Mouse (Mus musculus) activated CD4-positive, CD25-positive, alpha-beta regulatory T cell, adult 4 months (primary cell): ENCODE results near the gene Ccdc24. TPM values are rescaled to one million over a fixed set of nuclear protein-coding genes. Genes with fewer than 3 reads are reported as not detected.

Experiments used
- ATAC-seq: one replicate; pipeline ENCODE4 v1.8.0; 2017
- polyA plus RNA-seq, 2 experiments: library from polyadenylated mRNA; unstranded; fragments of 100-300 nt; shearing (Covaris generic); gene quantifications; one replicate each; pipeline ENCODE4 v1.2.1; 2017

The Ccdc24 gene
- polyA plus RNA-seq, 2 experiments from 2014 or later, result not detected

DNA sequence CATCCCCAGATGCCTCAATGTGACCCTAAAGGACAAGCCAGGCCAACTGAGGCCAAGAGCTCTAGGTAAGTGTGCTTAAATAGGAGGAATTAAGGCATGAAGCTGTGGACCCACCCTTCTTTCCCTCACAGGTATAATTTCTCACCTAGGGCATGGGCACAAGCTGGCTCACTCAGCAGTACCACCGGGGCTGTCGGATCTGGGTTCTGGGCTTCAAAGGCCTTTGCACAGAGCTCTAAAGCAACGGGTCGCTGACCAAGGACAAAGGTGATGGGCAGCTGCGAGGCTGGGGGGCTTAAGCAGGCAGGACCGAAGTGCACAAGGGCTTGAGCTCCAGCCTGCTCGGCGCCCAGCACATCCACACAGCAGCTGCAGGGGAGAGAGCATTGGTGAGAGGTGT, 18.4 kb upstream of the Ccdc24 start:
- ATAC-seq, result no peak

DNA sequence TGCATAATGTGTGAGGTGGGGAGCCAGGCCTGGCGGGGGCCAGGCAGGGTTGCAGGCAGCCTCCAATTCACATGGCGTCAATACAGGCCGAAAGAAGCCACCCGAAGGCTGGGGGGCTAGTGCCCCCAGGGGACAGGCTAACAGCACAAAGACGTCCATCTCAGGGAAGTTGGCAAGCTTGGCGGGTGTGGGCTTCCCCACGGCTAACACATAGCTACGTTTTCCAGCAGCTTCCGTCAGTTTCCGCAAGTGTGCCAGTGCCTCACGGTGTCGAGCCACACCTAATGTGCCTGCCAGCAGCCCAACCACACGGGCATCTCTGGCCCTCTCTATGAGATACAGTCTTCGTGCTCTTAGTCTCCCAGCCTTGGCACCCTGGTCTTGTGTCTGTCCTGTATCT, 17.7 kb upstream of the Ccdc24 start:
- ATAC-seq, result no peak

DNA sequence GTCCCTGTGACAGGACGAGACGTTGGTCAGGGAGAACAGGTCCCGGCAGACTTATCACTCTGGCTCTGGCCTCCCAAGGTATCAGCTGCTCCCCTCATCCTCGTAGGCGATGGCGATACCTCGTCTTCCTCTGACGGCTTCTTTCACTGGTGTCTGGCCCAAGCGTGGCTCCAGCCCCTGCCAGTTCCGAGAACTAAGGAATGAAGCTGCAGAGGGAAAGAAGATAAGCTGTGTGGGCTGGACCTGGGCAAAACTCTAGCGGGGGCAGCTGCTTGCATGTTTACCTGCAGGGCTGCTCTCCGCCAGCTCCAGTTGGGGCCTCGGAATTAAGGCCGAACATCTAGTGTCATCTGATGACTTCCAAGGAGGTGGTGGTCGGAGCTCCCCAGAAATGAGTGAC, 17.1 kb upstream of the Ccdc24 start:
- no peak for ATAC-seq

DNA sequence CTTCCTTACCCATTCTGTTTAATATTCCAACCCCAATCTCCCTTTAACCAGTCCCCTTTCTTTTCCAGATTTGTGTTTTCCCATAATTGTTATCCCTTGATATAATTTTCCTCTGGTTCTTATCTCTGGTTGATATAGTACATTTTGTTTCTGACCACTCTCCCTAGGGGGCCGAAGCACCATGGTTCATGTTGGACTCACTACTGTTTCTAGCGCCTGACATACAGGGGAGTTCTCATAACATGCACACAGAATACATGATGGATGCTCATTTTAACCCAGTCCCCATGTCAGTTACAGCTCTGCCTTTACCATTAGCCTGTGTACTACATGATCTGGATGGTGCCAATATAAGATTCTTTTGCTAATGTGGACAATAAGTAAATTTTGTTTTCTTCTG, 15.6 kb upstream of the Ccdc24 start:
- no peak for ATAC-seq

DNA sequence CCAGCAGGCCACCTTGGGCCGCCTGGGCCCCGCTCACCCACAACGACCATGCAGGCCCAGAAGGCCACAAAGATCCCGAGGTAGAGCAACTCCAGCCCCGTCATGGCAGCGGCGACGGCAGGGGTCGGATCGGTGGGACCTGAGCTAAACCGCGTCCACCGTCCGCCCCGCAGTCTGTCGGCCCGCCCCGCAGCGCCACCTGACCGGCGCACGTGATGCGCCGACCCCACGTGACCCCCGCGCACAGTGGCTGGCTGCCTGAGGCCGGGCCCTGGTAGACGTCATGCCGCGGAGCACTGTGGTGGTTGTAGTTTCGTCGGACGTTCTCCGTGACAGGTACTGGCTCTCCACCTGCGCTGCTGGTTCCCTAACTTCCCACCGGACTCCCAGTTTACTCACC, 14.8 kb upstream of the Ccdc24 start, which contains the start of gene Atp6v0b:
TSS of gene Atp6v0b (minus strand) at position 201 of the 400 bp plus-strand sequence.
- ATAC-seq, result peak; percentile 88

DNA sequence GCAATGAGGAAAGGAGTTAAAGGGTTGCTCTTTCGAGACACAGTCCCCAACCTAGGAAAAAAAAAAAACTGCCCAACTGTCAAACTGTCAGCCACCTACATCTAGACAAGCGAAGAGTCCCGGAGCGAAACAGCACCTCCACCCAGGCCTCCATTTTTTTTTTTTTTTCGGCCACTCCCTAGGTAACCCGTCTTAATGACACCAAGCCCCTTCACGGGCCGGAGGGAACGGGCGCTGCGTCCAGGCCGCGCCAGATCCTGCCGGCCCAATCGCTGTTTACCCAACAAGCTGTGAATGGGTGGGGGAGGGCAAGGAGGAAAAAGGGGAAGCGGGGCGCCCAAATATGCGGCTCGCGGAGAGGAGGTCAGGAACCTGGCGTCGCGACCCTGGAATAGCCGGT, 14.3 kb upstream of the Ccdc24 start:
- ATAC-seq, result no peak

DNA sequence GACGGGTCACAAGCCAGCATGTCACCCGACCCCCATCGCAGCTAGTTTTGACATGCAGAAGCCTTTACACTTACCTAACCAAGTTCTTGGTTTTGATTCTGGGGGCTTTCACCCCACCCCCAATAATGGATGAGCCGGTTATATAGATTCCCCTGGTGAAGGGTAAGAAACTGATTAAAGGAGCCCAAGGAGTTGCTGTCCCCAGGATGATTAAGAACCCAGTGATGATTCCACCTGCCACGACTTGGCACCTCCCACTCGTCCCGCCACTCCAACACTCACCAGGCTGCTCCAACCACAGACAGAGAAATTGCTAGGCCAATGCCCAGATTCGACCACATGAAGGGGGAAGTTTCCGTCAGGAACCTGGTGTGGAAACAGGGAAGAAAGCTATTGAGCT, 13.6 kb upstream of the Ccdc24 start:
- no peak for ATAC-seq

DNA sequence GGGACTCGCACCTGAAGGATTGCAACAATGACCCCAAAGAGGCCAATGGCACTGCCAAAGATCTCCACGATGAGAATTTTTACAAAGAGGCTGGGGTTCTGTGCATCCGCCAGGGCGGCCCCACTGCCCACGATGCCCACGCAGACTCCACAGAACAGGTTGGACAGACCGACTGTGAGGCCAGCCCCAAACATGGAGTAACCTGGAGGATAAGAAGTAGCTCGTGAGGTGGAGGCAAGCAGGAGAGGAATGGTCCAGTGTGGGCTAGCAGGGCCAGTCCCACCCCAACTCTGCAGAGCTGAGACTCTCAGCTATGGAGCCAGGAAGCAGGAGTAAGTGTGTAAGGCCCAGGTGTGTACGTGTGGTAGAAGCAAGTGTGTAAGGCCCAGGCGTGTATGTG, 12.7 kb upstream of the Ccdc24 start:
- no peak for ATAC-seq

DNA sequence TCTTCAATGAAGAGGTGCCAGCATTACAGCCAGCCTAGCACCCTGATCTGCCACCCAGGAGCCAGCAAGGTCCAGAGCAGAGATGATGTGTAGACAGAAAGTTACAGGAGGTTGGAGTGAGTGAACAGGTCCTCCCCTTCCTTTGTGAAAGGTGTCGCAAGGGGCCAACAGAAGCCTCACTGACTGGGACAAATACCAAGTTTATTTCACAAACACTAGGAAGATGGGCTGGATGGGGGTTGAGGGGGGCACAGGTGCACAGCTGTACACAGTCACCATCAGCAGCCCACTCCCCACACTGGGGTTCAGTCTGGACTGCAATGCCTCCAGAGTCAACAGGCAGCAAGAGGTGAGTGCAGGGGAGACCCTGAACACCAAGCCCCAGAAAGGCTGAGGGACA, 11.8 kb upstream of the Ccdc24 start:
- no peak for ATAC-seq

DNA sequence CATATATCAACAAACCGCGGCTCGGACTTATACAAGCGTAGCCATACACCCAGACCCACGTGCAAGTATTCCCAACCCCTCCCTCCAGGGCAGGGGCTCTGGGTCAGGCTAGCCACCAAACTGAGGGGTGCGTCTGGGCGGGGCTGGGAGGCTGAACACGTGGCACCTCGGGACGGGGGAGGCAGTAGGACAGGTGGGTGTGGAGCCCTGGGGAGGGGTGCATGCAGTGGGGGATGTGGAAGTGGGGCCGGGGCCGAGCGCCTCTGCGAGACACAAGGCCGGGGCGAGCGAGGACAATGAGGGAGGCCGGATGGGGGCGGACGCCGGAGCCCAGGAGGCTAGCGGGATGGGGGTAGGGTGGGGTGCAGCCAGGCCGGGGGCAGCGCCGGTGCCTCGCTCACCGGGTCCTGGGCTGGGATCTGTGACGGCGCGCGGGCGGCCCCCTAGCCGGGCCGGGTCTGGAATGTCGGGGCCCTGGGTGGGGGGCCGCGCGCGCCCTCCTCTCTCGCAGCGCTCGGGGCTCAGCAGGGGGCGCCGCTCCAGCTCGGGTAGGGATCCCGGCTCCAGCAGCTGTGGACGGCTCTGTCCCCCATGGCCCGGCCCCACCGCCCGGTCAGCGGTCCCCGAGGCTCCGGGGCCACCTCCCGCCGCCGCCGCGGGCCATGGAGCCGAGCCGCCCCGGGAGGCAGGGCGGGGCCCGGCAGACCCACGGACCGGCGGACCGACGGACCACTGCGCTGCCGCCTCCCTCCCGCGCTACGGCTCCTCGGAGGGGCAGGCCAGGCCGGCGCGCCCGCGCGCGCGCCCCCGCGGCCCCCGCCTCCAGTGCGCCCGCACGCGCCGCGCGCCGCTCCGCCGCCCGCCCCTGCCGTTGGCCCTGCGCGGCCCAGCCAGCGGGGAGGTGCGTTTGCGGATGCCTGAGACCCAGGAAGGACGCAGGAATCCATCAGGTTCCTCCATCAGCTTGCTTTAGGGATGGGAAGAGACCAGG, 10.6 kb upstream of the Ccdc24 start, which contains the start of gene B4galt2:
TSS of gene B4galt2 (minus strand) at position 787 of the 991 bp plus-strand sequence.
- no peak for ATAC-seq

DNA sequence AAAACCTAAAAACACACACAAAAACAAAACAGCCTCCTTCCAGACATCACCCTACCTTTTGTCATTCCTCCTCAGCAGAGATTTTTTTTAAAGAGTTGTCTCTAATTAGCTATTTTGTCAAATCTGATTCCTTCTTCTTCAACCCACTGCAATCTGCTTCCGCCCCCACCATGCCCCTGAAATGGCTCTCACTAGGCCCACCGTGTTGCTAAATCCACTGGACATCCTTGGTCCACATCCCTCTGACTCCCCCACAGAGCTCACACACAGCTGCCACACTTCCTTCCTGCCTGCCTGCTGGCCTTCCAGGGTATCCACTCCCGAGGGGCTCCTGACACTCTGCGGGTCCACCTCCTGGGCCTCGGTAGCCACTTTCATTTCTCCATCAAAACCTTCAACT, 6.3 kb upstream of the Ccdc24 start:
- ATAC-seq, result no peak

DNA sequence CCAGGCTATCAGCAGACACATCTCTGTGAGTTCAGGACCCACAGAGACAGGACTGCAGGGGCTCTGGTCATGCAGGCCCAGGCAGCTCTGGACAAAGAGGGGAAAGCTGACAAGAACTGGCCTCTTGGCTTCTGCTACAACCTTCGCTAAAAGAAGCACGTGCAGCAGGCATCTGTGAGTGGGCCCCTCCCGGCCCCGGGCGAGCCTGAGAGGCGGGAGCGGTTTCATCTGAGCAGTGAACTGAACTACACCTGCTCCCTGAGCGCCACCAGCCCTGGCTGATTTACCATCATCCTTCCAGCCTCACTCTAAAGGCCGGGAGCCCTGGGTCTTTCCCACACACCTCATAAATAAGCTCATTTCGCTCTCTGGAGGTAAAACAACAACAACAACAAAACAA, 5.9 kb upstream of the Ccdc24 start:
- no peak for ATAC-seq

DNA sequence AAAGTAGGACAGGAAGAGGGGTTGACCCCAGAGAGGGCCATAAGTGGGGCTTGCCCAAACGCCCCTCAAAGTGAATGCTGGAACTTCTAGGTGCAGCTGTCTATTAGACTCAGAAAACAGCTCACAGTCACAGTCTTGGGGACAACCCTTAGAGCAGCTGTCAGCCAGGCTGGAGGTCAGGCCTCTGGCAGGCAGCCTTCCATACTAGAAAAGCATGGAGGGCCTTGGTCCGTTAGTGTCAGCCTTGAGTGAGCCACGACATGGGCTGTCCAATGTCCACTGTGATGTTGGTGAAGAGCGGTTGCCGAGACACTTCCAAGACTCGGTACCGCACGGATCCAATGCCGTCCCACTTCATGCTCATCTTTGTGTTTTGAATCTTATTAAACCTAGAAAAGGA, 1.3 kb upstream of the Ccdc24 start:
- no peak for ATAC-seq

DNA sequence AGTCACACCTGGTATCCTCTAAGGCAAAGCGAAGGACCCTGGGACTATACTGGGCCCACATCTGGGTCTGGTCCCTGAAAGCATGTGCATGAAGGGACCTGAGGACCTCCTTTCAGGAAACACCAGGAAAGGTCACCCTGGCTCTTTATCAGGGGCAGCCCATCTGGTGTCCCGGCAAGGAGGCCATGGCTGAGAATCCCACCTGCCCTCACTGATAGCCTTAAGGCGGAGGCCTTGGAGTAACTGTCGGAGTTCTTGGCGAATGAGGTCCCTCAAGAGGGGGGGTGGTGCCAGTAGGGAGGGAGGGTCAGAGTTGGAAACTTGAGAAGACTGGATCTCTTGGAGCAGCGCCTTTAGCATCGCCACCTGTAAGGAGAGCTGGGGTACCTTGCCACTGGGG, 570 bp downstream of the Ccdc24 start:
- no peak for ATAC-seq

DNA sequence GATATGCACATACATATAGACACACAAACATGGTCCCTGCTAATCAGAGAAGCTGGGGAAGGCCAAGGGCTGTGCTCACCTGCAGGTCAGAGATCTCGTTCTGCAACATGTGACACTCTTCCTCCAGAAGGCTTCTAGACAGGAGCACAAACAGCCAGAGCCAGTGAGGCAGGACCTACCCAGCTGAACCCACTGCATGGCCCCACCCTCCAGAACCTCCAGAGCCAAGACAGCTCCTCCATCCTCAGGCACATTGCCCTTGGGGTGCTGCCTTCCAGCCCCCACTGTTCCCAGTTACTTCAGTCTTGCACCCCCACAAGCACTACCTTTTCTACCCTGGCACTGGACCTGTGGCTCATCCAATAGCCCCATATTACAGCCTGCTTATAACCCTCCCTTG, 1.9 kb downstream of the Ccdc24 start:
- no peak for ATAC-seq

DNA sequence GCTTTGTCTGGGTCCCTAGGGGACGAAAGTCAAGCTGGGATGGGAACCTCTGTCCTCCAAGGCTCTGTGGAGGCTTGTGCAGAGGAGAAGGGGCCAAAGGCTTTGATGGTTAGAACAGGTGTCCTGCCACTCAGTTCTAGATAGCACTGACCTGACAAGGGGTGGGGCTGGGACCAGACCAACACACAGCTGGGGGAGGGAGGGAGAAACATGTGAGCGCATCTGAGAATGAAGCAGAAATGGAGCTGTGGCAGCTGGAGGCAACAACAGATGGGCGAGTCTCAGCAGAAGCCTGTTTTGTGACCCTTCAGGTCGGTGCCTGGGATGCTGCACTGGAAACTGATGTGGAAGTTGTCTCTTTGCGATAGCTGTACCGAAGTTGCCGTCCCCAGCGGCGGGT, 3.0 kb downstream of the Ccdc24 start:
- no peak for ATAC-seq

DNA sequence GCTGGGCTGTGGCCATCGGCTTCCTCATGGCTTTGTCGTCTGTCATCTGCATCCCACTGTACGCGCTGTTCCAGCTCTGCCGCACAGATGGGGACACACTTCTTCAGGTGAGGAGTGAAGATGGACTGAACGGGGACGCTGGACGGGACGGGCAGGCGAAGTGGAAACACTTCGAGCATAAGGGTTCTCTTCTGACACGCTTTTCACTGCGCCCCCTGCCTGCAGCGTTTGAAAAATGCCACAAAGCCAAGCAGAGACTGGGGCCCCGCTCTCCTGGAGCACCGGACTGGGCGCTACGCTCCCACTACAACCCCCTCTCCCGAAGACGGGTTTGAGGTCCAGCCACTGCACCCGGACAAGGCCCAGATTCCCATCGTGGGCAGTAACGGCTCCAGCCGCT, 4.5 kb downstream of the Ccdc24 start:
- no peak for ATAC-seq

DNA sequence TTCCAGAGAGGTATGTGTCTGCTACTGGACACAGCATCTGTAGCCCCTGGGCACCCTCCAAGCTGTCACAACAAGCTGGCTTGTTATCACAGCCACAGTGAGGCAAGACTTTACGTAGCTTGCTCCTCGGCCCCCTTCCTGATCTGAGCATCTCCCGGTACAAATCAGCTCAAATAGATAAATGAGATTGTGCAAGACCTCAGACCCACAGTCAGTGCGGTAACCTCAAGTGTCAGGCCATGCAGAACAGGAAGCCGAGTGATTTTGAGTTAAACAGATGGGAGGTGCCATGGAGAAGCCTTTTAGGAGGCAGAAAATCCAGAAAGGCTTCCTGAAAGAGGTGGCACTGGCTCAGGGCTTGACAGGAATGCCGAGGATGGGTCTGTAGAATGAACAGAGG, 5.4 kb downstream of the Ccdc24 start:
- no peak for ATAC-seq

DNA sequence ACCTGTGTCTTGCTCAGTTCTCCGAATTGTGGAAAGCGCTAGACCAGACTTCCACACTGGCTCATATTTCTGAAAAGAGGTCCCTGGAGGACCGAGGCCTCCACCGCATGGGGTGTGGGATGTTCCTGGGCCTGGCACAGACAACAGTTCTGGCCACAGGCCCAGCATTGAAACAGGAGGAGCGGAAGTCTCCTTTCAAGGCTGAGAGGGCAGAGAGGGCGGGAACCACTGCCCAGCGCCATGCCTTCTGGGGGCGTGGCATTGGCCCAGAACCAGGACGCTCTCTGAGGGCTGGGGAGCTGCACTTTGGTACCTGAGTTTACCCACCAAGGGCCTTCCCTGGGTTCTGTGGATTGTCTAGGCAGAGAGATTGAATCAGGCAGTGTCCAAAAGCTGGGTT, 6.3 kb downstream of the Ccdc24 start:
- no peak for ATAC-seq

DNA sequence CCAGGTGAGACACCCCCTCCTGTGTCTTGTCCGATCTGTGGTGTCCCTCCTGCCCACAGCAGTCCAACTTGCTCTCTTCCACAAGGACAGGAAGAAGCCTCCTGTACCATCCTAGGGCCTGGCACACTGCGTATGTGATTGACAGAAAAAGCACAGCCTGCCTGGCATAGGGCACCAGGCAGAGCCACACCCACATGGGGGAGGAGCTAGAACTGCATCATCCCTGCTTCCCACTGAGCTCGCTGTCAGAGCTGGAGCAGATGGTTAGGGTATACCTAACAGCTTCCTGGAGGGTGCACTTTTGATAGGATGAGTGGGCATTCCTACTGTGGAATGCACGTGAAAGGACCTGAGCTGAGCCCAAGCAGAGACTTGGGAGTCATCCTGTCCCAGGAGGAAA, 9.5 kb downstream of the Ccdc24 start:
- no peak for ATAC-seq

DNA sequence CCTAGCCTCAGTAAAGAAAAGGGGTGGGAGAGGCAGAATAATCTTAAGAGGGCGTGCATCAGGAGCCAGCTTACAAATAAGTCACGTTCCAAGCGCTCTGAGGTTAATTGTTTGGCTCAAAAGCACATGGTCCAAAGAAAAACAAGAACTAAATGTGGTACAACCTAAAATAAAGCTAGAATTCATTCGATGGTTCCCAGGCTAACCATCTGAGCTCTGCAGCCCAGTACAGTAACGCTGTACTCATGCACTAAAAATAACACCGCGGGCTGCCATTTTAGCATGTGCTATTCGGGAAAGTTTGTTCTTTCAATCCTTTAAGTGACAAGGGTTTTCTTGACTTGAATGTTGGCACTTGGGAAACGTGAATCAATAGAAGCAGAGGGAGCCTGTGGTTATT, 11.8 kb downstream of the Ccdc24 start:
- no peak for ATAC-seq

DNA sequence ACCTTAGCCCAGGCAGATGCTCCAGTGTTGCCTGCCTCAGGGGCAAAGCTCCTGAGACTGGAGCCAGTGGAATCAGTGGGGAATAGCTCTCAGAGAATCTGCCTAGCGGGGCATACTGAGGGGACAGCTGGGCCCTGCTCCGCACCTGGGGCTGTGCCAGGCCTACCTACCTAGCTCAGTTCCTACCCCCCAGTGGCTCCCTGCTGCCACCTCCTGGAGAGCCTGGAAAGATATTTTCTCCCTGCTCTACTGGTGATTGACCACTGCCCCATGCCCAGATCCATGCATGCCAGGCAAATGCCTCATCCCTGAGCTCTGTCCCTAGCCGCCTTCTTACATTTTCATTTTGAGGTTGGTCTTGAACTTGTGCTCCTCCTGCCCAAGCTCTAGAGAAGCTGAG, 13.6 kb downstream of the Ccdc24 start:
- ATAC-seq, result no peak

DNA sequence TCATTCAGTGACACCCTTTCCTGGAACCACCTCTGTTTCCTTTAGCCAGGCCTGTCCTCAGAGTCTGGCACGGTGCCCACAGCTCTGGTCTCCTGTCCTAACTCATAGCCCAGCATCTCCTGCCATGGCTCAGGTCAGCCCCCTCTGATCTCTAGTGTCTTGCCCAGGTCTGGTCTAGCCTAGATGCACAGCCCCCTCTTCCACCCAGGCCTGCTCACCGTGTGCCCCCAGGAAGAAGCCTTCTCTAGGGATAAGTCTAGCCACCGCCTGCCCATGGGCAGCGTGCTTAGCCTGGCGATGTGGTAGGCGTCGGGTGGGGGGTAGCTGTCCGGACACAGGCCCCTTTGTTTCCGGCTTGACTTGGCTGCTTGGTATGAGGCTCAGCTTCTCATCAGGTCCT, 17.2 kb downstream of the Ccdc24 start:
- no peak for ATAC-seq

DNA sequence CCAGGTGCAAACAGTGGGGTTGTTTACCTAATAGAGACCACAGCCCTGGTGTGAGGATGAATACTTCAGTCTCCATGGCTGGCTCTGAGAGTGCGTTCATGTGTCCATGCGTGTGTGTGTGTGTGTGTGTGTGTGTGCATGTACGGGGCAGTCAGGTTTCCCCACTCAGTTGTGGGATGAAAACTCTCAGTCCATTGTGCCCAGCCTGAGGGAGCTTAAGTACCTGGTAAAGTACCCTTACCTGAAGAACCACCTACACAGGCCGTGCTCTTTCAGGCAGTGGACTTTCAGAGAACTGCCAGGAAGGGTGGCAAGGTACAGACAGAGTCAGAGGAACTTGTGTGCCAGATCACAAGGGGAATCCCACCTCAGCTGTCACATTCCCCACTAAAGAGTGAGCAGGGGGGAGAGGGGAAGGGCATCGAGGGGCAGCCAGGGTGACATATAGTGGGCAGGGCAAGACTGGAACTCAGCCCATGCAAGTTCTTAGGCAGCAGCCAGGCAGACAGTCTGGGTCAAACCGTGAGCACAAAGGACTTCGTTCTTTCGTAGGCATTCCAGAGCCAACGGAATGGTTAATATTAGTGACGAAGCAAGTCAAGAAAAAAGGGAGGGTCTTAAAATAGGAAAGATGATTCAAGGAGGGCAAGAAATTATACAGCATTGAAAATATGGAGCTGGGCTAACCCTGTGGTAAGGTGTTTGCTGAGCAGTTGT, 20.0 kb downstream of the Ccdc24 start:
- ATAC-seq, result no peak
